Mouse (Mus musculus) small intestine, adult 2 months (tissue): Measurements from ENCODE around the gene Hyou1.

Experiments used
- CTCF ChIP-seq: fragments of 200-500 bp; IDR thresholded peaks from 2 replicates; pipeline ENCODE4 v1.5.1; 2012; ENCODE audit warnings: low read depth, mild to moderate bottlenecking, control low read depth, inconsistent platforms, low read length, moderate library complexity, mixed read lengths; ENCODE audit not compliant: insufficient replicate concordance, insufficient read length; ENCODE audit errors: extremely low read depth
- POLR2A ChIP-seq: fragments of 200-500 bp; IDR thresholded peaks from 2 replicates; pipeline ENCODE4 v1.6.1; 2012; ENCODE audit warnings: low read depth, mild to moderate bottlenecking, control low read depth, inconsistent platforms, low read length, moderate library complexity

DNA sequence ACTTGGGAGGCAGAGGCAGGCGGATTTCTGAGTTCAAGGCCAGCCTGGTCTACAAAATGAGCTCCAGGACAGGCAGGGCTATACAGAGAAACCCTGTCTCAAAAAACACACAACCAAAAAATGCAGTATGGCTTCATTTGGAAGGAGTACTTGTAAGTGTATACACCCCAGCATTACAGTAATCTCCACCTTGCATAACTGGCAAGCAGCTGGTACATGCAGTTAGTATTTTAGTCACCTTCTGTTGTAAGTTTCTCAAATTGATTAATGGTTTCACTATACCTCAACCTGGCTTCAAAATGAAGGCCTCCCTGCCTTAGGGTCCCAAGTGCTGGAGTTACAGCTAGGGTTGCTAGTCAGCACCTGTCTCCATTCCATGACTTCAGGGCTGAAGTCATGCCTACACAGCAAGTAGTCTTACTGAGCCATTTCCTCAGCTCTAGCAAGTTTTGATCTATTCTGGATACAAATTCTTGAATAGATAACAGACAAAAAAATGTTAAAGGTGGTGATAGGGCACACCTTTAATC lies 32.4 kb downstream of the Hyou1 start:
- TF ChIP-seq POLR2A: no peak
- TF ChIP-seq CTCF: no peak
